Mouse (Mus musculus): ENCODE results near the gene Ralgds. TPM values are rescaled to one million over a fixed set of nuclear protein-coding genes. Genes with fewer than 3 reads are reported as not detected.

Gene Ralgds
- polyA plus RNA-seq, 1 experiment from 2014 or later = 86.3 TPM

GRCm38 (mm10) chr2:28536166-28536565, 23.2 kb downstream of the Ralgds start:
- peaks cover 98% of the 10 kb centered on the region for H3K4me1 ChIP-seq (replicated peaks)
- H3K4me3 ChIP-seq = no peak overlapping the region
- H3K4me2 ChIP-seq = peak overlapping the region; percentile 76; the same call in 1 of the 2 replicates
- H3K9me3 ChIP-seq = no peaks in the 10 kb centered on the region
- no peaks in the 10 kb centered on the region for H3K27me3 ChIP-seq
- WGBS = 70% methylated on average over 4 of the region's 4 CpGs
- peak overlapping the region; percentile 85 for H3K9ac ChIP-seq
- no peak for ATAC-seq (ENCODE audit: low read depth)
- peak overlapping the region; percentile 93 for H3K27ac ChIP-seq (replicated peaks)
- peaks cover 8% of the 10 kb centered on the region for H3K36me3 ChIP-seq

- ATAC-seq (ENCODE audit: low read depth) = no peak
- Histone ChIP-seq H3K9me3 (no peaks in the 10 kb centered on the region), H3K27ac (replicated peaks) (no peak overlapping the region; the same call in 1 of the 2 replicates), H3K9ac (peak overlapping the region; percentile 28; the same call in 1 of the 2 replicates), H3K4me3 (no peak overlapping the region), H3K27me3 (no peaks in the 10 kb centered on the region), H3K4me2 (no peak overlapping the region), H3K36me3 (peaks cover 16% of the 10 kb centered on the region), H3K4me1 (replicated peaks) (peaks cover 90% of the 10 kb centered on the region)
- WGBS = 75% methylated on average over 11 of the region's 11 CpGs
Observed at GRCm38 (mm10) chr2:28536766-28537633, 24.1 kb downstream of the Ralgds start.

- no peak overlapping the region for H3K4me2 ChIP-seq
- H3K36me3 ChIP-seq = peaks cover 22% of the 10 kb centered on the region
- H3K9ac ChIP-seq = peak overlapping the region; percentile 28; the same call in 1 of the 2 replicates
- peaks cover 84% of the 10 kb centered on the region for H3K4me1 ChIP-seq (replicated peaks)
- no peak for ATAC-seq (ENCODE audit: low read depth)
- no peak overlapping the region for H3K27ac ChIP-seq (replicated peaks)
- H3K9me3 ChIP-seq = no peaks in the 10 kb centered on the region
- WGBS = 41% methylated on average over 4 of the region's 4 CpGs
- no peak overlapping the region for H3K4me3 ChIP-seq
- H3K27me3 ChIP-seq = no peaks in the 10 kb centered on the region
Observed at GRCm38 (mm10) chr2:28537634-28537920, 24.7 kb downstream of the Ralgds start.

- WGBS = 69% methylated on average over 8 of the region's 8 CpGs
Observed at GRCm38 (mm10) chr2:28537995-28538816, 25.3 kb downstream of the Ralgds start.

GRCm38 (mm10) chr2:28538817-28539128, 25.8 kb downstream of the Ralgds start:
- Histone ChIP-seq H3K4me2 (no peak overlapping the region), H3K9ac (peak overlapping the region; percentile 28; the same call in 1 of the 2 replicates)

More at GRCm38 (mm10) chr2:28537995-28538816, 25.3 kb downstream of the Ralgds start:
- H3K27ac ChIP-seq (replicated peaks) = peak overlapping the region; percentile 84
- ATAC-seq (ENCODE audit: low read depth) = no peak
- peaks cover 28% of the 10 kb centered on the region for H3K36me3 ChIP-seq
- H3K27me3 ChIP-seq = no peaks in the 10 kb centered on the region
- peak overlapping the region; percentile 28 for H3K9ac ChIP-seq
- peaks cover 78% of the 10 kb centered on the region for H3K4me1 ChIP-seq (replicated peaks)
- H3K4me3 ChIP-seq = no peak overlapping the region
- H3K9me3 ChIP-seq = no peaks in the 10 kb centered on the region
- no peak overlapping the region for H3K4me2 ChIP-seq

GRCm38 (mm10) chr2:28539206-28539605, 26.3 kb downstream of the Ralgds start:
- ATAC-seq (ENCODE audit: low read depth) = peak; percentile 48
- H3K4me1 ChIP-seq (replicated peaks) = peaks cover 68% of the 10 kb centered on the region
- WGBS = 28% methylated on average over 7 of the region's 7 CpGs
- H3K4me3 ChIP-seq = no peak overlapping the region
- H3K27me3 ChIP-seq = no peaks in the 10 kb centered on the region
- peak overlapping the region; percentile 28; the same call in 1 of the 2 replicates for H3K9ac ChIP-seq
- peak overlapping the region; percentile 84 for H3K27ac ChIP-seq (replicated peaks)
- H3K9me3 ChIP-seq = no peaks in the 10 kb centered on the region
- H3K4me2 ChIP-seq = no peak overlapping the region
- H3K36me3 ChIP-seq = peaks cover 38% of the 10 kb centered on the region

More at GRCm38 (mm10) chr2:28538817-28539128, 25.8 kb downstream of the Ralgds start:
- Histone ChIP-seq H3K36me3 (peaks cover 34% of the 10 kb centered on the region), H3K9me3 (no peaks in the 10 kb centered on the region), H3K27me3 (no peaks in the 10 kb centered on the region), H3K27ac (replicated peaks) (peak overlapping the region; percentile 84), H3K4me3 (no peak overlapping the region), H3K4me1 (replicated peaks) (peaks cover 72% of the 10 kb centered on the region)
- no peak for ATAC-seq (ENCODE audit: low read depth)
- 63% methylated on average over 1 of the region's 1 CpGs for WGBS

GRCm38 (mm10) chr2:28539949-28540348, 27.0 kb downstream of the Ralgds start:
- Histone ChIP-seq H3K36me3 (peaks cover 45% of the 10 kb centered on the region), H3K4me3 (no peak overlapping the region), H3K27ac (replicated peaks) (peak overlapping the region; percentile 84), H3K27me3 (no peaks in the 10 kb centered on the region), H3K9me3 (no peaks in the 10 kb centered on the region), H3K4me1 (replicated peaks) (peaks cover 60% of the 10 kb centered on the region), H3K9ac (peak overlapping the region; percentile 28; the same call in 1 of the 2 replicates), H3K4me2 (no peak overlapping the region)
- WGBS = 78% methylated on average over 2 of the region's 2 CpGs
- ATAC-seq (ENCODE audit: low read depth) = no peak

- Histone ChIP-seq H3K4me1 (replicated peaks) (peaks cover 53% of the 10 kb centered on the region), H3K4me3 (no peak overlapping the region), H3K27ac (replicated peaks) (no peak overlapping the region), H3K27me3 (no peaks in the 10 kb centered on the region), H3K9me3 (no peaks in the 10 kb centered on the region), H3K36me3 (peaks cover 53% of the 10 kb centered on the region), H3K9ac (no peak overlapping the region), H3K4me2 (no peak overlapping the region)
- no peak for ATAC-seq (ENCODE audit: low read depth)
- 79% methylated on average over 8 of the region's 8 CpGs for WGBS
Observed at GRCm38 (mm10) chr2:28540587-28541227, 27.8 kb downstream of the Ralgds start.

- ATAC-seq (ENCODE audit: low read depth) = no peak
- 91% methylated on average over 8 of the region's 8 CpGs for WGBS
- Histone ChIP-seq H3K9ac (no peak overlapping the region), H3K36me3 (peaks cover 83% of the 10 kb centered on the region), H3K27ac (replicated peaks) (no peak overlapping the region), H3K27me3 (no peaks in the 10 kb centered on the region), H3K4me3 (no peak overlapping the region), H3K9me3 (no peaks in the 10 kb centered on the region), H3K4me1 (replicated peaks) (peaks cover 26% of the 10 kb centered on the region), H3K4me2 (no peak overlapping the region)
Observed at GRCm38 (mm10) chr2:28543894-28544293, 31.0 kb downstream of the Ralgds start.

GRCm38 (mm10) chr2:28545976-28546375, 33.1 kb downstream of the Ralgds start:
- Histone ChIP-seq H3K27me3 (no peaks in the 10 kb centered on the region), H3K4me2 (no peak overlapping the region), H3K36me3 (peaks cover 95% of the 10 kb centered on the region), H3K9ac (no peak overlapping the region), H3K9me3 (no peaks in the 10 kb centered on the region), H3K4me3 (no peak overlapping the region), H3K4me1 (replicated peaks) (peaks cover 5% of the 10 kb centered on the region; the same call in 1 of the 2 replicates), H3K27ac (replicated peaks) (no peak overlapping the region)
- ATAC-seq (ENCODE audit: low read depth) = no peak

GRCm38 (mm10) chr2:28546560-28546959, 33.6 kb downstream of the Ralgds start:
- H3K36me3 ChIP-seq = peaks cover 98% of the 10 kb centered on the region
- no peaks in the 10 kb centered on the region for H3K27me3 ChIP-seq
- no peak for ATAC-seq (ENCODE audit: low read depth)
- H3K27ac ChIP-seq (replicated peaks) = no peak overlapping the region
- 78% methylated on average over 6 of the region's 6 CpGs for WGBS
- no peak overlapping the region for H3K4me2 ChIP-seq
- H3K4me1 ChIP-seq (replicated peaks) = peaks cover 5% of the 10 kb centered on the region; the same call in 1 of the 2 replicates
- no peak overlapping the region for H3K9ac ChIP-seq
- H3K9me3 ChIP-seq = no peaks in the 10 kb centered on the region
- H3K4me3 ChIP-seq = no peak overlapping the region
